Mouse (Mus musculus): ENCODE results near the gene Gabarapl1.

Gene Gabarapl1

GRCm38 (mm10) chr6:129534627-129535190, 1.7 kb downstream of the Gabarapl1 start:
- DNase-seq (ENCODE audit: low read depth in 1 of 2, low spot score in 2 of 2): no peak

- no peak for DNase-seq (ENCODE audit: low read depth in 1 of 2, low spot score in 2 of 2)
These were observed 2.8 kb downstream of the Gabarapl1 start for GRCm38 (mm10) chr6:129535723-129536122.

- DNase-seq (ENCODE audit: low read depth in 1 of 2, low spot score in 2 of 2): no peak
These were observed 5.6 kb downstream of the Gabarapl1 start for GRCm38 (mm10) chr6:129538555-129538954.

GRCm38 (mm10) chr6:129541931-129542330, 9.0 kb downstream of the Gabarapl1 start:
- no peak for DNase-seq (ENCODE audit: low read depth in 1 of 2, low spot score in 2 of 2)

- DNase-seq (ENCODE audit: low read depth in 1 of 2, low spot score in 2 of 2): no peak
These were observed 9.6 kb downstream of the Gabarapl1 start for GRCm38 (mm10) chr6:129542540-129542939.

DNA sequence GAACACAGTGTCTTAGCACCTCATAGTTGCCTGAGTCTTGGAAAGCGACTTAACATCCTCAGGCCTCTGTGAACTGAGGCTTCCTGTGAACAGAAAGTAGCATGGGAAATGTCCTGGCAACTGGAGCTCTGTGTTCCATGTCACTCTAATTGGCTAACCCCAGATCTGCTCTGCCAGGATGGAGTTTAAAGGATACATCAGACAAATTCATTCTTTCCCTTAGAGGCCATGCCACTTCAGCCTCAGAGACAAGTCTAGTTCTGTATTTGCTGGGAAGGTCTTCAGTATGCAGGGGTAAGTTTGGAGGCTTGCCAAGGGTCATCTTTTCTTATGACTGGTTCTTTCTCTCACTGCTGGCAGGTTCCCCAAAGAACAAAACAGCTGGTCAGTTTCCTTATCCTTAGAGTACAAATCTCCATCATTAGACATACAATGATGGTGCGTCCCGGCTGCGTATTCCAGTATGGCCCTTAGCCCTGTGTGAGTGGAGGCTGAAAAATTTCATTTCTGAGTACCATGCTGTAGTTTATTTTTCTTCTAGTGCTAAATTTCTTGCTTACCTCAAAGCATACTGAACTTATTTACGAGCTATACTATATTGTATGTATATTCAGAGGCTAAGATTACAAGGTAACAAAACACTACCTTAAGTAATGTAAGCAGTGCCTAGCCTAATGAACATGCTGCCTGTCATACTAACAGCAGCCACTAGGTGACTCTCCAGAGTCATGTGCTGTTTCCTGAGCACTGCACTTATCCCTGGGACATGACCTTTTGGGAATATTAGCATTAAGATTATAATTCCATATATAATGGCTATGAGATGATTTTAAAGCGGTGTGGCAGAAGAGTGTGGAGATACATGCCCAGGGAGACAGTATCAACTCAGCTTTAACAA, 11.0 kb downstream of the Gabarapl1 start:
- no peak for DNase-seq (ENCODE audit: low read depth in 1 of 2, low spot score in 2 of 2)

- no peak for DNase-seq (ENCODE audit: low read depth in 1 of 2, low spot score in 2 of 2)
These were observed 14.3 kb downstream of the Gabarapl1 start for GRCm38 (mm10) chr6:129547277-129547676.

DNA sequence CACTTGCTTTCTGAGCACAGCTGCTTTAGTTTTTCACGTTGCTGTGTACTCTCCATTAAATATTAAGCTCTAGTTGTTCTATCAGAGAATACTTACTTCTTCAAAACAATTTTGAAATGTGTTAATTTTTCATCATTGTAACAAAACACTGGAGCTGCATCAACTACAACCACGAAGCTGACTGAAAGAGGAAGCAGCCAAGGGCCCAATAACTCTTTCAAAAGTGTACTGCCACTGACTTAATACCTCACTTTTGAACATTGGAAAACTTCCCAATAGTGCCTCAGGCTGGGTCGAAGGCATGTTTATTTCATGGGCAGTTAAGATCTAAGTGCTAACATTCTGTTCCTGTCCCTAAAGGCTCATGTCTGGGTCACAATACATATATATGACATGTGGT, 15.0 kb downstream of the Gabarapl1 start:
- DNase-seq (ENCODE audit: low read depth in 1 of 2, low spot score in 2 of 2): no peak

DNA sequence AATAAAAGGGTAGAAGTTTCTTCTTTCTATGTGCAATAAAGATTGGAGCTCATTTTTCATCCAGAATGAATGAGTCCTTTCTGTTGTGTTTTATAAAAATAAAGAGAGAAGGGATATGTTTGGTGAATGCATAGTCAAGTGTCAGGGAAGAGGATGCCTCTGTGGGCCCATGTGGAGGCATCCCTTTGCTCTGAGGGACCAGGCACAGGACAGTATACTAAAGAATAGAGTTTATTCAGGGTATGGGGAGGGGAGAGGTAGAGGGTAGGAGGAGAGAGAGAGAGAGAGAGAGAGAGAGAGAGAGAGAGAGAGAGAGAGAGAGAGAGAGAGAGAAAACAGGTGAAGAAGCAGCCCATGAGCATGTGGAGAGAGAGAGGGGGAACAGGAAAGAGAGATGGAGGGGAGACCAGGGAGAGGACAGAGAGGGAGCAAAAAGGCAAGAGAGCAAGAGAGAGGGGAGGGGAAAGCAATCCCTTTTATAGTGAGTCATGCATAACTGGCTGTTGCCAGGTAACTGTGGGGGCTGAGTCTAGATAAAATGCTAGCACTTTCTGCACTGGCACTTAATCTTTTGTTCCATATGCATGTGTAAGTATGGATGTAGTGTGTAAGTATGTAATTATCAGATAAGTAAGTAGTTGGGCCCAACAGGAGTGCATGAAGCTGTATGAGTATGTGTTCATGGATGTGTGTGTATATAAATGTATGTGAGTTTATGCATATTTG, 24.5 kb downstream of the Gabarapl1 start:
- no peak for DNase-seq (ENCODE audit: low read depth in 1 of 2, low spot score in 2 of 2)

DNA sequence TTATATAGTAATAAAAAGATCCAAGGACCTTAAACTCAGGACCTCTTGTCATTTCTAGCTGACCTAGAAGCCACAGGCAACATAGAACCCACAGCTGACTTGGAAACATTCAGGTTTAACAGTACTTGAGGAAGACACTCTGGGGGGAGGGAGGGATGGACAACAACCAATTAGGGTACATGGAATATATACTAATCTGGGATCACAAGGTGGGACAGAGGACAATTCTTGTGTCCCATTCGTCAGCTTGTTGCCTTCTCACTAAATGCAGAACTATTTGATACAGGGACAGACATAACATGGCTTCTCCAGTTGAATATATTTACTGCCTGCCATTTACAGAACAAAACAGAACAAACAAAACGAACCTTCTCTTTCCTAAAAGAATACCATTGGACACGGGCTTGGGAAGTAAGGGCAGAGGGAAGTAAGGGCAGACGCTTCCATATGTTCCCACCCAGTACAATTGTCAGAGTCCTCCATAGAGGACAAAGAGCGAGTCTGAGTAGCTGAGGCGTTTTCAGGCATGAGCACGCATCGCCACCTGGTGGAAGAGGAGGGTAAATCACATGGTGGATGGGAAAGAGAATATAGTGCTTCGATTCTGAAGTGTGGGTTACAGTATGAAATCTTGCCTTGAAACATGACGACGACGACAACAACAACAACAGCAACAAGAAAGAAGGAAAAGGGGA, 26.1 kb downstream of the Gabarapl1 start:
- DNase-seq (ENCODE audit: low read depth in 1 of 2, low spot score in 2 of 2): peak in 1 of 2 experiments; percentile 34

DNA sequence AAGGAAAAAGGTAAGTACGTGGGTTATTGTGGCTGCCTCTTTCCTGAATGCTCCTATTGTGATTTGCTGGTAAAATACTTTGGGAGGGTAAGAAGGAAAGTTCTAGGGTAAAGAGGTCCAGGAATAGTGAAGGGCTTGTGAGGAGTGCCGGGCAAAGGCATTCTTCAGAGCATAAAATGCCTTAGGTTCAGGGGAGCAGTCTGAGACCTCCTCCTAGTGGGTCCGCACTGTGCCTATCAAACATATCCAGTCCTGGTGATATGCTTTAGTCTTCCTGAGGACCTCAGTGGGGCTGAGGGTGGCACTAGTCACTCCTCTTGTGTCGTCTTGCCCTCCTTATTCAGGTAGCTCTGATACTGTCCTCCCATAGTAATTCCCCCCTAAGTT, 26.7 kb downstream of the Gabarapl1 start:
- DNase-seq (ENCODE audit: low read depth in 1 of 2, low spot score in 2 of 2): no peak

DNA sequence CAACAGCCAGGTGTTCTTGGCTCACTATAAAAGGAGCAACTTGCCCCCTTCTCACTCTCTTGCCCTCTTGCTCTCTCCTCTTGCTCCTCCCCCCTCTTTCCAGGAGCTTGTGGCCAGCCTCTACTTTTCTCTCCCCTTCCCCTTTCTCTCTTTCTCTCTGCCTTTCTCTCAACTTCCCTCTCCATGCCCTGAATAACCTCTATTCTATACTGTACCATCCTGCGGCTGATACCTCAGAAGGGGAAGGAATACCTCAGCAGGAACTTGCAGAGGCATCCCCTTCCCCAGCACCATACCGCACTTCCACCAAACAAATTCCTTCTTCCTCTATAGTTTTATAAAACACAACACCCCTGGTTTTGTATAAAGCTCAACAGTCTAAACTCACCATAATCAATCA, 32.3 kb downstream of the Gabarapl1 start:
- DNase-seq (ENCODE audit: low read depth in 1 of 2, low spot score in 2 of 2): no peak

DNA sequence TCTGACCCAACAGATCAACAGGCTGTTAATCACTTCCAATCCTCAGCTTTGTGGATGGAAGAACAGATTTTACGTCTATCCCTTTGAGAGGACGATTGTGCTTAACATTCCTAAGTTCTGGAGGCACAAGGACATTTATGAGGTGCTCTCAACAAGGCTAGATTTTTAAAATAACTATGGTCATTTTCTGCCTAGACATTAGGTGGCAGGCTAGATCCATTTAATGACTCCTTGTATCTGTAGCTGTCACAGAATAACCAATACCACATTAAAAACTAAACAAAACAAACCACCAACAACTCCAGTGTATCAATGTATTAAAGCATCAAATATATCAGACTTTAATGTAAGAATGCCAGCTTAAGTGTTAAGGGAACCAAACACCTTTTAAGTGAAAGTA, 42.4 kb downstream of the Gabarapl1 start:
- DNase-seq (ENCODE audit: low read depth in 1 of 2, low spot score in 2 of 2): no peak

GRCm38 (mm10) chr6:129577605-129578004, 44.6 kb downstream of the Gabarapl1 start, which contains the start of gene Klre1:
Gene Klre1 (plus strand): TSS chr6:129577905.
- DNase-seq (ENCODE audit: low read depth in 1 of 2, low spot score in 2 of 2): no peak

GRCm38 (mm10) chr6:129581274-129581673, 48.3 kb downstream of the Gabarapl1 start:
- DNase-seq (ENCODE audit: low read depth in 1 of 2, low spot score in 2 of 2): no peak

- no peak for DNase-seq (ENCODE audit: low read depth in 1 of 2, low spot score in 2 of 2)
These were observed 48.9 kb downstream of the Gabarapl1 start for GRCm38 (mm10) chr6:129581896-129582295.

DNA sequence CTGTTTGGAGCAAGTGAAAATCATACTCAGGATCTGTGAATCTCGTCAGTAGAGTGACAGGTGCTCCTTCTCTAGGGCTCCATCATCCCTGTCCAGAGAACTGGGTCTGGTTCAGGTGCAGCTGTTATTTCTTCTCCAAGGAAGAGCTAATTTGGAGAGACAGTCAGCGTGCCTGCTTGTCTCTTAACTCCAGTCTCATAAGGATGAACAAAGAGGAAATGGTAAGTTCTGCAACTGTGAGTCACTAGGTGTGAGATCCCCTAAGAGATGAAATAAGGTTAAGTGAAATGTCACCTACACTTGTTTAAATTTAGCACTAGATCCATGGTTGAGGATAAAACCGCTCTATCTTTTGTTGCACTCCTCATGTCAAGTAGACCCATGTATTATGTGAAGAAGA, 50.1 kb downstream of the Gabarapl1 start:
- no peak for DNase-seq (ENCODE audit: low read depth in 1 of 2, low spot score in 2 of 2)

DNA sequence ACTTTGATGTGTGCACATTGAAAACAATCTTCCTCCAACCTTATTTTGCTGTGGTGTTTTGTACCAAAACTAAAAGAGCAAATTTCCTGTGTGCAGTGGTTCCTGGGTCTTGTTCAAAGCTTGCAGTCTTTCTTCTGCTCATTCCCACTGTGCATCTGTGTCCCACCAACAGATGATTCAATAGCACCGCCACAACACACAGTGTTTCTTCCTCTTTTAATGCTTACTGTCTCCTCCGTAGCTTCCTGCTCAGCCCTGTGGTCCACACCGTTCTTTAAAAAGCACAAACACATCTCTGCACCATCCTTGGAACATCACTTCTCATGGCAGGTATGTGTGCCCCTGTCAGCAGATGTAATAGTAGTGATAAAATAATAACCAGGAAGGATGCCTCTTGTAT, 58.5 kb downstream of the Gabarapl1 start, which contains the start of gene Klrd1:
Gene Klrd1, plus strand, starts transcription at position 275 of the 400 bp plus-strand sequence.
- no peak for DNase-seq (ENCODE audit: low read depth in 1 of 2, low spot score in 2 of 2)
